Mouse (Mus musculus): Measurements from ENCODE around the gene Fbxl21. TPM values are rescaled to one million over a fixed set of nuclear protein-coding genes. Genes with fewer than 3 reads are reported as not detected.

Fbxl21 gene
- polyA plus RNA-seq, 1 experiment from 2014 or later: 4.2 TPM

Other genes starting within 250 kb of the Fbxl21 start
- 3.0 and 11.7 TPM in 2 replicates for gene Cxcl14, start 225.9 kb upstream of the Fbxl21 start, polyA plus RNA-seq (2015; fragmentation: Nextera tagmentation; extraction: Ambion mirVana)
- not detected in 2 replicates for gene Gm3045, start 95.9 kb upstream of the Fbxl21 start, polyA plus RNA-seq (2015; fragmentation: Nextera tagmentation; extraction: Ambion mirVana)
- not detected in 2 replicates for gene Slc25a48, start 84.1 kb upstream of the Fbxl21 start, polyA plus RNA-seq (2015; fragmentation: Nextera tagmentation; extraction: Ambion mirVana)
- gene Il9, start 40.2 kb upstream of the Fbxl21 start, polyA plus RNA-seq (2015; fragmentation: Nextera tagmentation; extraction: Ambion mirVana): not detected in 2 replicates
- gene Lect2, start 26.0 kb downstream of the Fbxl21 start, polyA plus RNA-seq (2015; fragmentation: Nextera tagmentation; extraction: Ambion mirVana): not detected in 2 replicates
- 15.3 and 25.2 TPM in 2 replicates for gene Tgfbi, start 87.1 kb downstream of the Fbxl21 start, polyA plus RNA-seq (2015; fragmentation: Nextera tagmentation; extraction: Ambion mirVana)
- gene Smad5, start 180.5 kb downstream of the Fbxl21 start, polyA plus RNA-seq (2015; fragmentation: Nextera tagmentation; extraction: Ambion mirVana): 22.7 and 25.7 TPM in 2 replicates
- 1.0 and 1.6 TPM in 2 replicates for gene Gm45623, start 231.4 kb downstream of the Fbxl21 start, polyA plus RNA-seq (2015; fragmentation: Nextera tagmentation; extraction: Ambion mirVana)

Measured in neural tube, embryonic 13.5 days (tissue).